Mouse (Mus musculus) limb, embryonic 15.5 days (tissue): Measurements from ENCODE around the gene Zfp697. TPM values are rescaled to one million over a fixed set of nuclear protein-coding genes. Genes with fewer than 3 reads are reported as not detected.
"Not testable (repeated sequence)": the region's sequence is repeated elsewhere in the genome, so short reads cannot be mapped to it uniquely, and the experiment has no call there.

ENCODE experiments used
- ATAC-seq: fragments of 200-750 bp; cut with Nextera tagmentation; 2 replicates; pipeline ENCODE4 v1.8.0; 2017; ENCODE audit warnings: low read depth, moderate TSS enrichment; ENCODE audit not compliant: insufficient number of reproducible peaks, low FRiP score, low TSS enrichment
- H3K27ac ChIP-seq: fragments of 300-500 bp; sonication (generic); 2 replicates; pipeline ENCODE4 v1.5.1; 2015; ENCODE audit warnings: moderate library complexity, mild to moderate bottlenecking, inconsistent platforms
- H3K27me3 ChIP-seq: fragments of 300-500 bp; sonication (generic); 2 replicates; pipeline ENCODE4 v1.6.1; 2015; ENCODE audit warnings: inconsistent platforms
- H3K36me3 ChIP-seq: fragments of 300-500 bp; sonication (generic); 2 replicates; pipeline ENCODE4 v1.6.1; 2015; ENCODE audit warnings: inconsistent platforms
- H3K4me1 ChIP-seq: fragments of 300-500 bp; sonication (generic); 2 replicates; pipeline ENCODE4 v1.6.1; 2015; ENCODE audit warnings: inconsistent platforms
- H3K4me2 ChIP-seq: fragments of 300-500 bp; sonication (generic); 2 replicates; pipeline ENCODE4 v1.6.1; 2015; ENCODE audit warnings: mild to moderate bottlenecking, inconsistent platforms
- H3K4me3 ChIP-seq: fragments of 300-500 bp; sonication (generic); 2 replicates; pipeline ENCODE4 v1.5.1; 2015; ENCODE audit warnings: mild to moderate bottlenecking, inconsistent platforms
- H3K9ac ChIP-seq: fragments of 300-500 bp; sonication (generic); 2 replicates; pipeline ENCODE4 v1.6.1; 2015; ENCODE audit warnings: inconsistent platforms
- H3K9me3 ChIP-seq: fragments of 300-500 bp; sonication (generic); 2 replicates; pipeline ENCODE4 v1.6.1; 2016; ENCODE audit warnings: inconsistent platforms
- WGBS: fragments of 180-500 bp; shearing (Covaris S2); methylation state at CpG from one replicate; pipeline ENCODE4 v1.1.7; 2015; 5-methylcytosine and 5-hydroxymethylcytosine counted together
- polyA plus RNA-seq: library from polyadenylated mRNA; unstranded; fragments of >200 nt; fragmentation: Nextera tagmentation; extraction: Ambion mirVana; gene quantifications from 2 replicates; pipeline ENCODE4 v1.2.1, GENCODE M21; 2015

Gene Zfp697
- polyA plus RNA-seq, 1 experiment from 2014 or later, result 6.2 TPM

- not testable (repeated sequence) for H3K4me3 ChIP-seq, H3K9me3 ChIP-seq, H3K9ac ChIP-seq, H3K36me3 ChIP-seq, H3K27me3 ChIP-seq, H3K4me2 ChIP-seq, H3K4me1 ChIP-seq, H3K27ac ChIP-seq, ATAC-seq
- 73% methylated on average over 1 of the region's 1 CpGs for WGBS
Observed at GRCm38 (mm10) chr3:98616786-98617185, 234.5 kb downstream of the Zfp697 start.

- Histone ChIP-seq H3K9ac (no peak overlapping the region), H3K27ac (no peak overlapping the region), H3K27me3 (no peaks in the 10 kb centered on the region), H3K4me1 (no peaks in the 10 kb centered on the region), H3K36me3 (no peaks in the 10 kb centered on the region), H3K4me2 (no peak overlapping the region), H3K4me3 (no peak overlapping the region), H3K9me3 (no peaks in the 10 kb centered on the region)
- WGBS, result 79% methylated on average over 3 of the region's 3 CpGs
- no peak for ATAC-seq
Observed at GRCm38 (mm10) chr3:98629633-98630032, 247.4 kb downstream of the Zfp697 start.

- Histone ChIP-seq H3K9ac (no peak within 1 kb of the TSS), H3K9me3 (no peaks in the 10 kb centered on the region), H3K4me2 (no peak within 1 kb of the TSS), H3K4me3 (no peak within 1 kb of the TSS), H3K4me1 (no peaks in the 10 kb centered on the region), H3K36me3 (no peaks in the 10 kb centered on the region), H3K27me3 (no peaks in the 10 kb centered on the region), H3K27ac (no peak within 1 kb of the TSS)
- ATAC-seq, result no peak
Observed at GRCm38 (mm10) chr3:98630152-98630551, 247.9 kb downstream of the Zfp697 start, which contains the start of gene Hsd3b5. TSS of gene Hsd3b5 (minus strand) at chr3:98630252.

- Histone ChIP-seq H3K27ac (no peak overlapping the region), H3K27me3 (no peaks in the 10 kb centered on the region), H3K36me3 (no peaks in the 10 kb centered on the region), H3K4me3 (no peak overlapping the region), H3K9me3 (no peaks in the 10 kb centered on the region), H3K4me2 (no peak overlapping the region), H3K9ac (no peak overlapping the region), H3K4me1 (no peaks in the 10 kb centered on the region)
- WGBS, result 80% methylated on average over 1 of the region's 1 CpGs
- ATAC-seq, result no peak
Observed at GRCm38 (mm10) chr3:98635145-98635544, 252.9 kb downstream of the Zfp697 start.

- Histone ChIP-seq H3K36me3 (no peaks in the 10 kb centered on the region), H3K9me3 (no peaks in the 10 kb centered on the region), H3K9ac (no peak overlapping the region), H3K27ac (no peak overlapping the region), H3K4me3 (no peak overlapping the region), H3K4me1 (no peaks in the 10 kb centered on the region), H3K4me2 (no peak overlapping the region), H3K27me3 (no peaks in the 10 kb centered on the region)
- ATAC-seq, result no peak
Observed at GRCm38 (mm10) chr3:98680786-98681185, 298.5 kb downstream of the Zfp697 start.

- Histone ChIP-seq H3K36me3 (no peaks in the 10 kb centered on the region), H3K9me3 (no peaks in the 10 kb centered on the region), H3K4me1 (no peaks in the 10 kb centered on the region), H3K27ac (no peak overlapping the region), H3K9ac (no peak overlapping the region), H3K4me2 (no peak overlapping the region), H3K4me3 (no peak overlapping the region), H3K27me3 (no peaks in the 10 kb centered on the region)
- 76% methylated on average over 1 of the region's 1 CpGs for WGBS
- ATAC-seq, result no peak
Observed at GRCm38 (mm10) chr3:98682401-98682800, 300.1 kb downstream of the Zfp697 start.

GRCm38 (mm10) chr3:98720740-98721139, 338.5 kb downstream of the Zfp697 start:
- H3K4me1 ChIP-seq, result no peaks in the 10 kb centered on the region
- ATAC-seq, result no peak

GRCm38 (mm10) chr3:98724376-98724775, 342.1 kb downstream of the Zfp697 start, which contains the start of gene Hsd3b2:
TSS of gene Hsd3b2 (minus strand) at chr3:98724543.
- Histone ChIP-seq H3K4me2 (no peak within 1 kb of the TSS), H3K4me1 (no peaks in the 10 kb centered on the region), H3K36me3 (no peaks in the 10 kb centered on the region), H3K9me3 (no peaks in the 10 kb centered on the region), H3K27me3 (no peaks in the 10 kb centered on the region), H3K9ac (no peak within 1 kb of the TSS), H3K4me3 (no peak within 1 kb of the TSS), H3K27ac (no peak within 1 kb of the TSS)
- 73% methylated on average over 1 of the region's 1 CpGs for WGBS
- ATAC-seq, result no peak

More at GRCm38 (mm10) chr3:98720740-98721139, 338.5 kb downstream of the Zfp697 start:
- no peaks in the 10 kb centered on the region for H3K9me3 ChIP-seq
- H3K27ac ChIP-seq, result no peak overlapping the region
- no peaks in the 10 kb centered on the region for H3K36me3 ChIP-seq
- no peak overlapping the region for H3K9ac ChIP-seq
- no peak overlapping the region for H3K4me2 ChIP-seq
- H3K4me3 ChIP-seq, result no peak overlapping the region
- no peaks in the 10 kb centered on the region for H3K27me3 ChIP-seq

- no peak overlapping the region for H3K4me3 ChIP-seq
- H3K4me1 ChIP-seq, result no peaks in the 10 kb centered on the region
- H3K4me2 ChIP-seq, result no peak overlapping the region
- no peak for ATAC-seq
- H3K9me3 ChIP-seq, result no peaks in the 10 kb centered on the region
- no peaks in the 10 kb centered on the region for H3K36me3 ChIP-seq
- no peaks in the 10 kb centered on the region for H3K27me3 ChIP-seq
- no peak overlapping the region for H3K27ac ChIP-seq
- WGBS, result 80% methylated on average over 2 of the region's 2 CpGs
- no peak overlapping the region for H3K9ac ChIP-seq
Observed at GRCm38 (mm10) chr3:98726281-98726680, 344.0 kb downstream of the Zfp697 start.

- 70% methylated on average over 2 of the region's 2 CpGs for WGBS
- Histone ChIP-seq H3K9ac (no peak overlapping the region), H3K4me2 (no peak overlapping the region), H3K27me3 (no peaks in the 10 kb centered on the region), H3K9me3 (no peaks in the 10 kb centered on the region), H3K4me1 (no peaks in the 10 kb centered on the region), H3K36me3 (no peaks in the 10 kb centered on the region), H3K27ac (no peak overlapping the region), H3K4me3 (no peak overlapping the region)
- ATAC-seq, result no peak
Observed at GRCm38 (mm10) chr3:98733724-98734123, 351.5 kb downstream of the Zfp697 start.

- H3K4me1 ChIP-seq, result no peaks in the 10 kb centered on the region
- H3K4me2 ChIP-seq, result no peak overlapping the region
- WGBS, result 68% methylated on average over 4 of the region's 4 CpGs
- H3K4me3 ChIP-seq, result no peak overlapping the region
- no peaks in the 10 kb centered on the region for H3K27me3 ChIP-seq
- no peak overlapping the region for H3K9ac ChIP-seq
- H3K36me3 ChIP-seq, result no peaks in the 10 kb centered on the region
- H3K9me3 ChIP-seq, result no peaks in the 10 kb centered on the region
- no peak for ATAC-seq
- H3K27ac ChIP-seq, result no peak overlapping the region
Observed at GRCm38 (mm10) chr3:98734340-98734739, 352.1 kb downstream of the Zfp697 start.

- not testable (repeated sequence) for H3K4me1 ChIP-seq, H3K4me2 ChIP-seq, H3K36me3 ChIP-seq, H3K27ac ChIP-seq, H3K9me3 ChIP-seq, H3K4me3 ChIP-seq, H3K27me3 ChIP-seq, ATAC-seq, H3K9ac ChIP-seq
- WGBS, result 52% methylated on average over 1 of the region's 1 CpGs
Observed at GRCm38 (mm10) chr3:98741043-98741442, 358.8 kb downstream of the Zfp697 start.

GRCm38 (mm10) chr3:98752171-98752570, 369.9 kb downstream of the Zfp697 start:
- no peak overlapping the region for H3K9ac ChIP-seq
- H3K4me3 ChIP-seq, result no peak overlapping the region
- H3K36me3 ChIP-seq, result no peaks in the 10 kb centered on the region
- no peaks in the 10 kb centered on the region for H3K9me3 ChIP-seq
- H3K27me3 ChIP-seq, result no peaks in the 10 kb centered on the region
- H3K27ac ChIP-seq, result no peak overlapping the region
- 67% methylated on average over 2 of the region's 2 CpGs for WGBS
- ATAC-seq, result no peak
- H3K4me2 ChIP-seq, result no peak overlapping the region
- H3K4me1 ChIP-seq, result no peaks in the 10 kb centered on the region
